Mouse (Mus musculus) G1E (cell line): ENCODE results near the gene Grm2. TPM values are rescaled to one million over a fixed set of nuclear protein-coding genes. Genes with fewer than 3 reads are reported as not detected.
A peak's percentile ranks its signal among the peaks of the same experiment; 100 is the strongest.
"Not testable (repeated sequence)": the region's sequence is repeated elsewhere in the genome, so short reads cannot be mapped to it uniquely, and the experiment has no call there.

Experiments
- ATAC-seq: 2 replicates; pipeline ENCODE4 v1.8.0; 2016; ENCODE audit warnings: mild to moderate bottlenecking; ENCODE audit not compliant: insufficient number of reproducible peaks, poor library complexity, low FRiP score, severe bottlenecking; ENCODE audit errors: extremely low read depth
- DNase-seq: peaks from one replicate; pipeline ENCODE4 v3.0.0; 2012; ENCODE audit warnings: low spot score
- H3K27me3 ChIP-seq: 2 replicates; pipeline ENCODE4 v1.6.1; 2012; ENCODE audit warnings: mild to moderate bottlenecking, low read length, inconsistent platforms; ENCODE audit not compliant: insufficient read depth
- H3K36me3 ChIP-seq: replicated peaks from 2 replicates; pipeline ENCODE3; 2012; ENCODE audit warnings: mild to moderate bottlenecking, inconsistent platforms
- H3K4me1 ChIP-seq: 2 replicates; pipeline ENCODE4 v1.6.1; 2012; ENCODE audit warnings: low read depth, low read length, inconsistent platforms, mixed read lengths; ENCODE audit not compliant: insufficient read depth
- H3K4me3 ChIP-seq: 2 replicates; pipeline ENCODE4 v1.5.1; 2012; ENCODE audit warnings: low read depth, mild to moderate bottlenecking, inconsistent platforms, low read length, moderate library complexity, mixed read lengths
- H3K9me3 ChIP-seq: replicated peaks from 2 replicates; pipeline ENCODE4 v1.6.1; 2012; ENCODE audit warnings: inconsistent platforms
- CTCF ChIP-seq: IDR thresholded peaks from 2 replicates; pipeline ENCODE4 v1.5.1; 2012; ENCODE audit warnings: low read depth, low read length, inconsistent platforms, mixed read lengths
- GATA1 ChIP-seq: IDR thresholded peaks from 2 replicates; pipeline ENCODE4 v1.6.1; 2012; ENCODE audit warnings: borderline replicate concordance, low read length, inconsistent platforms, mixed read lengths
- GATA2 ChIP-seq: IDR thresholded peaks from 2 replicates; pipeline ENCODE4 v1.6.1; 2012; ENCODE audit warnings: low read depth, low read length, inconsistent platforms, borderline replicate concordance
- POLR2AphosphoS5 ChIP-seq: IDR thresholded peaks from 2 replicates; pipeline ENCODE4 v1.6.1; 2012; ENCODE audit warnings: low read depth, low read length, inconsistent platforms; ENCODE audit not compliant: insufficient replicate concordance
- TAL1 ChIP-seq: conservative IDR thresholded peaks from 2 replicates; pipeline ENCODE4 v1.6.1; 2012; ENCODE audit warnings: low read depth, low read length, inconsistent platforms, mixed read lengths
- polyA plus RNA-seq: library from polyadenylated mRNA; stranded (reverse); fragments of >175 nt; gene quantifications from 2 replicates; pipeline ENCODE4 v1.2.3, GENCODE M21; 2012
- total RNA-seq, 2 experiments: library from RNA; stranded (forward) in 1 of 2; stranded (reverse) in 1 of 2; fragments of 200-1000 nt in 1 of 2; fragments of >200 nt in 1 of 2; fragmentation: Nextera tagmentation in 1 of 2; gene quantifications; 2 replicates each; pipeline ENCODE4 v1.2.3; 2014 to 2017

Gene Grm2
- total and polyA plus RNA-seq, 3 experiments: 0.16 TPM; not detected in 2

DNA sequence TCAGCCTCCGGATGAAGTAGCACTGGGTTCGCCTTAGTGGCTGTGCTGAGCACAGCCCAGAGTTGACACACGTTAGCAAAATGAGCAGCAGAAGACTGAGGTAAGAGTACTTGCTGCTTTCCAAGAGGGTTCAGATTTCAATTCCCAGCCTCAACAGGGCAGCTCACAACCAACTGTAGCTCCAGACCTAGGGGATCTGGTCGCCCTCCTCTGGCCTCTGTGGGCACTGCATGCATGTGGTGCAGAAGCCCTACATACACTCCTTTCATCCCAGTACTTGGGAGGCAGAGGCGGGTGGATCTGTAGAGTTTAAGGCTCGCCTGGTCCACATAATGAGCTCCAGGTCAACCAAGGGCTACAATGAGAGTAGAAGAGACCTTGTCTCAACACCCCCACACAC is 12.1 kb downstream of the Grm2 start:
- Histone ChIP-seq H3K4me1 (no peaks in the 10 kb centered on the region), H3K27me3 (peaks cover 11% of the 10 kb centered on the region), H3K4me3 (no peak overlapping the region), H3K9me3 (no peaks in the 10 kb centered on the region), H3K36me3 (no peaks in the 10 kb centered on the region)
- no peak for DNase-seq
- ATAC-seq: no peak
- no peak for TF ChIP-seq TAL1
- TF ChIP-seq GATA1: no peak
- no peak for TF ChIP-seq GATA2
- no peak for TF ChIP-seq CTCF
- no peak for TF ChIP-seq POLR2AphosphoS5

DNA sequence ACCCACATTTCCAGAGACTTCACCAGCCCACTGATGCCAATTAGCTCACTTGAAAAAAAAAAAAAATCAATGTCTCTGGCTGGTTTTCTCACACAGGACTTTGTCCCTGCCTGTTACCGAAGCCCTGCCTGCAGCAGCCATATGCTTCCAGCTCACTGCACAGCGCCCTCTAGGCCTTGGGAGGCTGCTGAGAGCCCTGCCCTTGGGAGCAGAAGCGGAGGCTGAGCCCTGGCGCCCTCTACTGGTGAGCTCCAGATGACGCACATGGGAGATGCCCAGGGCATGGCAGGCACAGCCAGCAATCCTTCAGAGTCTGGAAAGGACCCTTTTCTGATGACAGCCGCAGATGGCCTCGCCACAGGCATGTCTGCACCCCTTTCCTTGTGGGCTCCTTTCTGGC is 12.8 kb downstream of the Grm2 start:
- peak; percentile 78 for TF ChIP-seq CTCF
- no peak for TF ChIP-seq POLR2AphosphoS5
- no peak for TF ChIP-seq TAL1
- no peak for TF ChIP-seq GATA1
- ATAC-seq (peak; percentile 49), DNase-seq (peak; percentile 73)
- no peak overlapping the region for H3K4me3 ChIP-seq
- H3K27me3 ChIP-seq: peaks cover 11% of the 10 kb centered on the region
- H3K4me1 ChIP-seq: no peaks in the 10 kb centered on the region
- no peaks in the 10 kb centered on the region for H3K9me3 ChIP-seq
- H3K36me3 ChIP-seq: no peaks in the 10 kb centered on the region

DNA sequence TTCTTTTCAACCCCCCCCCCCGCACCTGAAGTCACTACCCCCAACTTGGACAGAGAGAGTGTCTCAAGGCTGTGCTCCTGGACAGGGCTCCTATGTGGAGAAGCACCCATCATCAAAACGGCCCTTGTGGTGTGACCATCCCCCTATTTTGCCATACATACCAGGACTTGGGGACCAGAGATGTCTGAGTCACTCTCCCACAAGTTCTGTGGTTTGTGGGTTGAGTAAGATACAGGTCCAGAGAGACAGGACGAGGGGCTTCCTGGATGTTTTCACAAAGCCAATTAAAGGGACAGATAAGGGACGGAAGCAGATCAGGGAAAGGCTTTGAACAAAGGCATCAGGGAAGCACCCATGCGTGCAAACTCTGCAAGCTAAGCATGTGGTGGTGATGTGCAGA is 14.5 kb downstream of the Grm2 start:
- no peak for ATAC-seq
- Histone ChIP-seq H3K4me1 (no peaks in the 10 kb centered on the region), H3K27me3 (peaks cover 9% of the 10 kb centered on the region), H3K9me3 (no peaks in the 10 kb centered on the region), H3K4me3 (no peak overlapping the region), H3K36me3 (no peaks in the 10 kb centered on the region)
- TF ChIP-seq GATA2 (no peak), TAL1 (no peak), GATA1 (no peak), POLR2AphosphoS5 (no peak), CTCF (no peak)
- DNase-seq: no peak

DNA sequence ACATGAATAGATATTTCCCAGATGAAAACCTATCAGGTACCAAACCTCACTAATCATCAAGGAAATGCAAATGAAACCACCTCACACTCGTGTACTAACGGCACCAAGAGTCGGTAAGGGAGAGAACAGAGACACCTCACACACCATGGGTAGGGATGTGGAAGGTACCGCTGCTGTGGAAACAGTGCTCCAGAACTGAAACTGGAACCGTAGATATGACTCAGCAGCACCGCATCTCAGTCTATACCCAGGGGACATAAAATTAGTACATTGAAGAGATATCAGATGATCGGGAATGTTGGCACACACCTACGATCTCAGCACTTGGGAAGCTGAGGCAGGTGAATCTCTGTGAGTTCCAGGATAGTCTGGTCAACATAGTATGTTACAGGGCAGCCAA is 17.7 kb downstream of the Grm2 start:
- DNase-seq (no peak), ATAC-seq (no peak)
- Histone ChIP-seq H3K4me1 (no peaks in the 10 kb centered on the region), H3K4me3 (no peak overlapping the region), H3K9me3 (no peaks in the 10 kb centered on the region), H3K36me3 (no peaks in the 10 kb centered on the region), H3K27me3 (peaks cover 3% of the 10 kb centered on the region)
- no peak for TF ChIP-seq TAL1
- no peak for TF ChIP-seq CTCF
- TF ChIP-seq GATA2: no peak
- no peak for TF ChIP-seq POLR2AphosphoS5
- TF ChIP-seq GATA1: no peak

DNA sequence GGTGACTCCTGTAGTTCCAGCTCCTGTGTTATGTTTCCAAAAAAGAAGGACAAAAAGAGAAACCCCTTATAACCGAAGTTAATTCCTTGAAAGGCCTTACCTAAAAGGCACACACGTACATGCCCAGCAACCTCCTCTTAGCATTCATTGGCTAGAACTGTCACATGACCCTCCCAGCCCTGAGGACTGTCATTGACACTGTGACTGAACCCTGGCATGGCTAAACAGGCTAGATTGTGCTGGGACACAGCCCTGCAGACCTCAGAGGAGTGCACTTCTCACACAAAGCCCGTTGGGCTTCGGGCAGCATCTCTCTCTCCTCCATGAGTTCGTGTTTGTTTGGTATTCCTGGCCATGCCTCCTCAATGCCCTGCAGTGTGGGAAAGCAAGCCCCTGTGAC is 23.7 kb downstream of the Grm2 start:
- H3K9me3 ChIP-seq: no peaks in the 10 kb centered on the region
- DNase-seq (no peak), ATAC-seq (no peak)
- no peak for TF ChIP-seq CTCF
- no peak for TF ChIP-seq GATA2
- TF ChIP-seq POLR2AphosphoS5: no peak
- no peak for TF ChIP-seq GATA1
- no peak for TF ChIP-seq TAL1
- peaks cover 2% of the 10 kb centered on the region; the same call in 1 of the 2 replicates for H3K4me1 ChIP-seq
- H3K4me3 ChIP-seq: no peak overlapping the region
- no peaks in the 10 kb centered on the region for H3K36me3 ChIP-seq
- H3K27me3 ChIP-seq: peaks cover 5% of the 10 kb centered on the region

DNA sequence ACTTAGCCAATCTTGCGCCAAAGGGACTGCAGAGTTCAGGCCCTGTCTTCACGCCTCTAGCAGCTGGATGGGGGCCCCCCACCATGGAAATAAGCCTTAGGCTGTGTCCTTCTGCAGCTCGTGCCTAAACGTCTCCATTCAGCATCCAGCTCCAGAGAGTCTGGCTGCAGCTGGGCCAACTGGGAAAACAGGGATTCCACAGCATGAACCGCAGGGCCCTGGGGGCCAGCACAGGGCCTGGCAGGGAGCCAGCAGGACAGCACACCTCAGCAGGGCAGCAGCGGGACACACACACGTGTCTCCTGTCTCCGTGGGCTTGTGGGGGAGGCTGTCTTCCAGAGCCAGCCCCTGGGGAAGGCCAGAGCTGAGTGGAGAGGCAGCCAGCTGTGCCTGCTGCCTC is 28.1 kb downstream of the Grm2 start:
- not testable (repeated sequence) for DNase-seq, H3K4me3 ChIP-seq, H3K9me3 ChIP-seq, H3K4me1 ChIP-seq, H3K27me3 ChIP-seq, ATAC-seq, H3K36me3 ChIP-seq

DNA sequence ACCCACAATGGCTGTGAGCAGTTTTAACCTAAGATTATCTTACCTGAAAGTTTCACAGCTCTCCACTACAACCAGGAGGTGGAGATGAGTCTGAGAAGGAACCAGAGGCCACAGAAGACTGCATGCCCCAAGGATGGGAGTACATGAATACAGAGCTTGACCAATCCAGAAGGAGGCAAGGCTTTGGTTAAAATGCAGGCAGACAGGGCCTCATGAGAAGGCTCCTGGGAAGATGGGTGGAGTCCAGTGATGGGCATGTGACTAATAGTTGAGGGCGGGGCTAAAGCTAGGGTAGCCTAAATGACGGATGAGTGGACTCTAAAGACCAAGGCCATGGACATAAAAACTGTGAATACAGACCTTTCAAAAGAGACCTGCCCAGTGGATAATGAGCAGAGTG is 29.6 kb downstream of the Grm2 start, which contains the start of gene Iqcf6:
TSS of gene Iqcf6 (plus strand) at position 301 of the 400 bp plus-strand sequence.
- no peak for TF ChIP-seq CTCF
- ATAC-seq: no peak
- H3K27me3 ChIP-seq: peaks cover 3% of the 10 kb centered on the region
- DNase-seq: no peak
- no peak within 1 kb of the TSS for H3K4me3 ChIP-seq
- no peaks in the 10 kb centered on the region for H3K9me3 ChIP-seq
- no peaks in the 10 kb centered on the region for H3K36me3 ChIP-seq
- no peaks in the 10 kb centered on the region for H3K4me1 ChIP-seq
